Mouse (Mus musculus): ENCODE results near the gene Hrh2. TPM values are rescaled to one million over a fixed set of nuclear protein-coding genes. Genes with fewer than 3 reads are reported as not detected.

Gene Hrh2
- polyA plus RNA-seq, 1 experiment from 2014 or later = 0.21 TPM

DNA sequence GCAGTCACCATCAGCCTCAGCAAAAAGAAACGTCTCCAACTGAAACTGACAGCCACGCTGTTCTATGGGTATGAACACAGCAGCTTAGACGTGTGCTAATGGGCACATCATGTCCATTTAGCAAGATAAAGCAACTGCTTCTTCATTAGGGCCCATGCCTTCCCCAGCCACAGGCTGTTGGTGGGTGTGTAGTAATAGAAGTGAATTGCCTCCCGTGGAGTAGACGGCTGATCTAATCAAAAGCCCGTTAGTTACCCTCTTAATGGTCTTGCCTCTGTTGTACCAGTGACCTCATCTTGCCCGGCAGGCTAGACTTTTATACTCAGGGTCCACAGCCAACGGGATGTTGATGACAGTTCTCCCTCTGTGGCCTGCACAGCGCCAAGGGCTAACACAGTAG, 7.1 kb downstream of the Hrh2 start:
- ATAC-seq (replicated peaks; ENCODE audit: low FRiP score) = no peak
- WGBS = 75% methylated on average over 9 of the region's 9 CpGs

DNA sequence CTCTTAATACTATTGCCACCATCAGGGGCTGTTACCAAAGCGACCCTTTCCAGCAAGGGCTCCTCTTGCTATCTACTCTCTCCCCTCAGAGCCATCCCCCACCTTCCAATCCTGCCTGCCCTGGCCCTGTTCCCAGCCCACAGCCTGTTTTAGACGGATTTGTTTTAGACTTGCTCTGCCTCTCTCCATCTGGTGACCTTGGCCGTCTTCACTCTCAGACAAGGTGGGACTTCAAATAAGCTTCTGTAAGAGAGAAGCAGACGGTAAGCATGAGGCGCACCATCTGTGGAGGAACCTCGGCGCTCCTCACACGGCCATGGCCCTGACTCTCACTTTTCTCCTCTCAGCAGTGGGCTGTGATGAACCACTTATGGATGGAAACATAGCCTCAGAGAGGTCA, 10.5 kb downstream of the Hrh2 start:
- Histone ChIP-seq H3K27ac (ENCODE audit: low read depth, low read length) (no peak overlapping the region), H3K4me1 (replicated peaks; ENCODE audit: control insufficient read depth, insufficient read depth, low read length) (no peaks in the 10 kb centered on the region), H3K9ac (ENCODE audit: low read depth, low read length) (no peak overlapping the region), H3K27me3 (replicated peaks; ENCODE audit: control insufficient read depth, insufficient read depth, low read length) (no peaks in the 10 kb centered on the region), H3K4me3 (ENCODE audit: low read depth, low read length) (no peak overlapping the region), H3K36me3 (ENCODE audit: control insufficient read depth, insufficient read depth, low read length) (no peaks in the 10 kb centered on the region), H3K4me2 (no peak overlapping the region), H3K9me3 (ENCODE audit: control insufficient read depth, low read length) (no peaks in the 10 kb centered on the region)
- 83% methylated on average over 8 of the region's 8 CpGs for WGBS
- no peak for ATAC-seq (replicated peaks; ENCODE audit: low FRiP score)
- no peak for DNase-seq (ENCODE audit: low spot score)

More for the DNA sequence above, 7.1 kb downstream of the Hrh2 start:
- H3K9ac ChIP-seq (ENCODE audit: low read depth, low read length) = no peak overlapping the region
- no peak overlapping the region for H3K27ac ChIP-seq (ENCODE audit: low read depth, low read length)
- no peaks in the 10 kb centered on the region for H3K9me3 ChIP-seq (ENCODE audit: control insufficient read depth, low read length)
- no peaks in the 10 kb centered on the region for H3K4me1 ChIP-seq (replicated peaks; ENCODE audit: control insufficient read depth, insufficient read depth, low read length)
- no peak overlapping the region for H3K4me2 ChIP-seq
- no peak for DNase-seq (ENCODE audit: low spot score)
- no peaks in the 10 kb centered on the region for H3K27me3 ChIP-seq (replicated peaks; ENCODE audit: control insufficient read depth, insufficient read depth, low read length)
- no peaks in the 10 kb centered on the region for H3K36me3 ChIP-seq (ENCODE audit: control insufficient read depth, insufficient read depth, low read length)
- H3K4me3 ChIP-seq (ENCODE audit: low read depth, low read length) = no peak overlapping the region

DNA sequence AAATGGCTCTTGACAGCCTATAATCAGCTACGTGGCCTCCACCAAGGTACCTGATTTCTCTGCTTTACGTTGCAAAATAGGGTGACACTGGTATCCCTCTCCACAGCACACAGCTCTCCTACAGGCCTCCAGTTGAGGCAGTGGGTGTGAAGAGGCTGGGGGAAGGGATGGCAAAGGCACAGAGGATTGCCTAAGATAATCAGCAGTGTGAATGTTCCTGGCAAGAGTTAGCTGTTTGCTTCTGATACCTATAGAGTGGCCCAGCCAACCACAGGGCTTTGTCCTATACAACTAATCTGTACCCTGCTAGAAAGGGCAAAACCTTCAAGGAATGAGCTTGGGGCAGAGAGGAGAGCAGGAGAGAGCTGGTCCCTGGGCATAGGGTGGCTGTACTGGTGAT, 11.5 kb downstream of the Hrh2 start:
- 73% methylated on average over 2 of the region's 2 CpGs for WGBS
- Histone ChIP-seq H3K27me3 (replicated peaks; ENCODE audit: control insufficient read depth, insufficient read depth, low read length) (no peaks in the 10 kb centered on the region), H3K4me1 (replicated peaks; ENCODE audit: control insufficient read depth, insufficient read depth, low read length) (no peaks in the 10 kb centered on the region), H3K4me3 (ENCODE audit: low read depth, low read length) (no peak overlapping the region), H3K9me3 (ENCODE audit: control insufficient read depth, low read length) (no peaks in the 10 kb centered on the region), H3K4me2 (no peak overlapping the region), H3K36me3 (ENCODE audit: control insufficient read depth, insufficient read depth, low read length) (no peaks in the 10 kb centered on the region), H3K9ac (ENCODE audit: low read depth, low read length) (no peak overlapping the region), H3K27ac (ENCODE audit: low read depth, low read length) (no peak overlapping the region)
- ATAC-seq (replicated peaks; ENCODE audit: low FRiP score) = no peak
- no peak for DNase-seq (ENCODE audit: low spot score)

DNA sequence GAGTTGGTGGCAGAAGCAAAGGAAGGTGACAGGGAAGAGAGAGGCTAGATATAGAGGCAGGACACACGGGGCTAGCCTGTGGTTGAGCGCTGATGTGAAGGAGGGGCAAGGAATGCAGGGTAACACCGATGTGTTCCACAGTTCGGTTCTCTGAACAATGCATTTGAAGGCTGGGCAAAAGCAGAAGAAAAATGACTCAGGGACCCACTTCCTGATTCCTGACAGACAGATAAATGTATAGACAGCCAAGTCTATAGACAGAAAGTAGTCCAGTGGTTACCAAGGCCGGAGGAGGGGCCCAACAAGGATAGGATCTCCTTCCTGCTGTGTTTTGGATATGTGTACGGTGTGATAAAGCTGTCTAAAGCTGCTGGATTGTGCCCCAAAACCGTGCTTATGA, 13.3 kb downstream of the Hrh2 start:
- no peaks in the 10 kb centered on the region for H3K27me3 ChIP-seq (replicated peaks; ENCODE audit: control insufficient read depth, insufficient read depth, low read length)
- H3K36me3 ChIP-seq (ENCODE audit: control insufficient read depth, insufficient read depth, low read length) = no peaks in the 10 kb centered on the region
- ATAC-seq (replicated peaks; ENCODE audit: low FRiP score) (no peak), DNase-seq (ENCODE audit: low spot score) (no peak)
- H3K27ac ChIP-seq (ENCODE audit: low read depth, low read length) = no peak overlapping the region
- WGBS = 51% methylated on average over 7 of the region's 7 CpGs
- no peak overlapping the region for H3K4me3 ChIP-seq (ENCODE audit: low read depth, low read length)
- no peak overlapping the region for H3K4me2 ChIP-seq
- no peaks in the 10 kb centered on the region for H3K9me3 ChIP-seq (ENCODE audit: control insufficient read depth, low read length)
- no peaks in the 10 kb centered on the region for H3K4me1 ChIP-seq (replicated peaks; ENCODE audit: control insufficient read depth, insufficient read depth, low read length)
- H3K9ac ChIP-seq (ENCODE audit: low read depth, low read length) = no peak overlapping the region

DNA sequence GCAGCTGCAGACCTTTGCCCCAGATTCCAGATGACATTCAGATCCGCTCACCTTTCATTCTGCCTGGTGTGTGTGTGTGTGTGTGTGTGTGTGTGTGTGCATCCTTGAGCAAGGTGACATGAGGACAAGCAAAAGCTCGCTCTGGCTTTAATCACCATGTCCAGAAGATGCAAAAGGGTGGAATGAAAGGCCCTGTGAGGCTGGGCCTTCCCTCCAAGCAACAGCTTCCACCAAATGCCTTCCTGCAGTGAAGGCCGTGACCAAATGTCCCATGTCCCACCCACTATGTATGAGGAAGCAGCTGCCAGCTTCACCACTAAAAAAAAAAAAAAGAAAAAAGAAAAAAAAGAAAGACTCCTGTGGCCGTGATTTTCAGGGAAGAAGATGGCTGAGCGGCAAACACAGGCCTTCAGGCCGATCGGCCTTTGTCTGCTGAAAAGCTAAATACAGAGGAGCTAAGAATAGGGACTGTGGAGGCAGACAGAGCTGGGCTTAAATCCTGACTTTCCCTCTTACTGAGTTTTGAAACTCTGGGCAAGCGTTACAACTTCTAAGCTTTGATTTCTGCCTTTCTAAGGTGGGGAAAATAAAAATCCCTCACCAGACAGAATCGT, 14.3 kb downstream of the Hrh2 start:
- WGBS = 75% methylated on average over 9 of the region's 9 CpGs
- H3K27me3 ChIP-seq (replicated peaks; ENCODE audit: control insufficient read depth, insufficient read depth, low read length) = no peaks in the 10 kb centered on the region
- H3K4me3 ChIP-seq (ENCODE audit: low read depth, low read length) = no peak overlapping the region
- H3K27ac ChIP-seq (ENCODE audit: low read depth, low read length) = no peak overlapping the region
- H3K4me2 ChIP-seq = no peak overlapping the region
- no peak for ATAC-seq (replicated peaks; ENCODE audit: low FRiP score)
- no peaks in the 10 kb centered on the region for H3K36me3 ChIP-seq (ENCODE audit: control insufficient read depth, insufficient read depth, low read length)
- H3K9ac ChIP-seq (ENCODE audit: low read depth, low read length) = no peak overlapping the region
- H3K4me1 ChIP-seq (replicated peaks; ENCODE audit: control insufficient read depth, insufficient read depth, low read length) = no peaks in the 10 kb centered on the region
- no peak for DNase-seq (ENCODE audit: low spot score)
- no peaks in the 10 kb centered on the region for H3K9me3 ChIP-seq (ENCODE audit: control insufficient read depth, low read length)

DNA sequence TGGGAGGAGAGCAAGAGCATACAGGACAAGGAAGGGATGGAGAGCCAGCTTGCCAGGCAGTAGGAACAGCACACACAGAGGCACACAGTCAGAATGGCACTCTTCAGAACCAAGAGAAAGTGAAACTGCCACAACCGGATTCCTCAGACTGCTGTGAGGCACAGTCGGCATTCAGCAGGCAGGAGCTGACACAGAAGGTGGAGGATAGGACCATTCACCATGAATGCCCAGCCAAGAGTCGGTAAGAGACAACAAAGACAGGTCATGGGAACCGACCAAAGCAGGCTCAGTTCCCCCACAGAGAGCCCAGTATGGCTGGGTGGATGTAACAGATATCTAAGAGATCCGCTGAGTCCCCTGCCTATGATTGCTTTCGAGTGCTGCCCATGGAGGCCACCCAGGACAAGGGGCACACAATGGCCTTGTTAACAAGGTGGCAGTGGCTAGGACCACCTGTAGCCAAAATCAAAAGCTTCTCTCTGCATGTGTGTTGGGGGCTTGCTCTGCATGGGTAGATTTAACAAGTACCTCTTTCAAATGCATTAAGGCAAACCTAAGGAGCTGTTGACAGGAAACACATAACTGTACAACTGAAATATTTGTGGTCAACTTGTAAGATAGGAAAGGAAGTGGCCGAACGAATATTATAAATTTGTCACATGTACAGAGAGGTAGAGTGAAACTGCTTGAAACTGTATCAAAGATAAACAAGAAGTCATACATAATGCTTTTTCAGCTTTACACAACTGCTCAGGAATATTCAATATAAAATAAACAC, 17.7 kb downstream of the Hrh2 start:
- H3K36me3 ChIP-seq (ENCODE audit: control insufficient read depth, insufficient read depth, low read length) = no peaks in the 10 kb centered on the region
- no peak for ATAC-seq (replicated peaks; ENCODE audit: low FRiP score)
- H3K4me1 ChIP-seq (replicated peaks; ENCODE audit: control insufficient read depth, insufficient read depth, low read length) = no peaks in the 10 kb centered on the region
- no peak overlapping the region for H3K9ac ChIP-seq (ENCODE audit: low read depth, low read length)
- no peak for DNase-seq (ENCODE audit: low spot score)
- H3K4me2 ChIP-seq = no peak overlapping the region
- no peak overlapping the region for H3K4me3 ChIP-seq (ENCODE audit: low read depth, low read length)
- H3K27me3 ChIP-seq (replicated peaks; ENCODE audit: control insufficient read depth, insufficient read depth, low read length) = no peaks in the 10 kb centered on the region
- WGBS = 59% methylated on average over 8 of the region's 8 CpGs
- no peak overlapping the region for H3K27ac ChIP-seq (ENCODE audit: low read depth, low read length)
- H3K9me3 ChIP-seq (ENCODE audit: control insufficient read depth, low read length) = no peaks in the 10 kb centered on the region

DNA sequence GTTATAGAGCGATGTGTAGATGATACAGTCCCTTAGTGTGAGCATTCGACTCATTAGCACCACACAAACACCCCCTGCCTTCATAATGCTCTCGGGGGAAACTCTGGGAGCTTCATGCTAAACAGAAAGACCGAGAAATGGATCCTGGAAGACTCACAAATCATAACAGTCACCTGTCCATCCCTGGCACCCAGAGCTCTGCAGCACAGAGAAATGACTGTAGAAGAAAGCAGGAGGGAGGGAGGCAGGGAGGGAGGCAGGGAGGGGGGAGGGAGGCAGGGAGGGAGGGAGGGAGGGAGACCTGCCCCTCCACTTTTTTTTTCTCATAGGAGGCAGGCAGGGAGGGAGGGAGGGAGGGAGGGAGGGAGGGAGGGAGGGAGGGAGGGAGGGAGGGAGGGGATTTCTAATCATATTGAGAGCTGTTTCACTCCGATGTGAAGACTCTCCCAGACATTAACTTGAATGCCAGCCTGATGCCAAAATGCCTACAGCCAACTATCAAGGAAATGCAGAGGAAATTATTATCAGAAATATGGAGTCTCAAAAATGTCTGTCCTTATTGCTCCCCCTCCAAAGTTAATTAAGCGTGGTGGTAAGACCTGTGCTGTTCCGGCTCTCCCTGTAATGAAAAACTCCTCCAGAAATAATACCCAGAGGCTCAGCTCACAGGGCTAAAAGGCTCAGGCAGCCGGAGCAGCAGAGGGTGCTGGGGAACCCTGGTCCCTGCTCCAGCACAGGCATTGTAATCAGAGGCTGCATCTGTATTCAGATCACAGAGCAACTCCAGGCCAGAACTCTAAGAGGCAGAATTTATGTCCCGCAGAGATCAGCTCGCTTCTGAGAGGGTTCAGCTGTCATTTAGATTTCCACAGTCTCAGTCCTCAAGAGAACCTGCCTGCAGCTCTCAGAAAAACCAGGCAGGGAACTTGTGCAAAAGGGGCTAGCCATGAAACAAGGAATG, 19.9 kb downstream of the Hrh2 start:
- H3K4me3 ChIP-seq (ENCODE audit: low read depth, low read length) = no peak overlapping the region
- H3K9me3 ChIP-seq (ENCODE audit: control insufficient read depth, low read length) = no peaks in the 10 kb centered on the region
- no peak for ATAC-seq (replicated peaks; ENCODE audit: low FRiP score)
- no peaks in the 10 kb centered on the region for H3K4me1 ChIP-seq (replicated peaks; ENCODE audit: control insufficient read depth, insufficient read depth, low read length)
- no peak for DNase-seq (ENCODE audit: low spot score)
- no peaks in the 10 kb centered on the region for H3K27me3 ChIP-seq (replicated peaks; ENCODE audit: control insufficient read depth, insufficient read depth, low read length)
- no peak overlapping the region for H3K27ac ChIP-seq (ENCODE audit: low read depth, low read length)
- H3K4me2 ChIP-seq = no peak overlapping the region
- H3K36me3 ChIP-seq (ENCODE audit: control insufficient read depth, insufficient read depth, low read length) = no peaks in the 10 kb centered on the region
- 55% methylated on average over 10 of the region's 10 CpGs for WGBS
- H3K9ac ChIP-seq (ENCODE audit: low read depth, low read length) = no peak overlapping the region

DNA sequence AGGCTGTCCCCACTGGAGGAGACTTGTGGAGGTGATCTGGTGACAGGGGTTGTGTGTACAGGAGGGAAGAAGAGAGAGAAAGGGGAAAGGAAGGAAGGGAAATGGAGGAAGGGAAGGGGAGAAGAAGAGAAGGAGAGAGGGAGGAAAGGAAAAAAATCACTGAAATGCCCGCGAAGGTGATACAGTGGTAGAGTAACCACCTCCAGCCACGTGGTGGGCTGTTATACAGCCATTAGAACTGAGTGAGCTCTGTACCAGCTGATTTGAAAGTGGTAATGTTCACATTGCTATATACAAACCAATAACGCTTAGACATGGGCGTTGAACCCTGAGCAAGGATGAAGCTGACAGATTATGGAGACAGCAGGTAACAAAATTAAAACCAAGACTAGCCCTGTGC, 20.6 kb downstream of the Hrh2 start:
- Histone ChIP-seq H3K4me2 (no peak overlapping the region), H3K4me1 (replicated peaks; ENCODE audit: control insufficient read depth, insufficient read depth, low read length) (no peaks in the 10 kb centered on the region), H3K9me3 (ENCODE audit: control insufficient read depth, low read length) (no peaks in the 10 kb centered on the region), H3K36me3 (ENCODE audit: control insufficient read depth, insufficient read depth, low read length) (no peaks in the 10 kb centered on the region), H3K4me3 (ENCODE audit: low read depth, low read length) (no peak overlapping the region), H3K27ac (ENCODE audit: low read depth, low read length) (no peak overlapping the region), H3K27me3 (replicated peaks; ENCODE audit: control insufficient read depth, insufficient read depth, low read length) (no peaks in the 10 kb centered on the region), H3K9ac (ENCODE audit: low read depth, low read length) (no peak overlapping the region)
- ATAC-seq (replicated peaks; ENCODE audit: low FRiP score) (no peak), DNase-seq (ENCODE audit: low spot score) (no peak)
- WGBS = 67% methylated on average over 5 of the region's 5 CpGs
